Mouse (Mus musculus) Patski (cell line): Measurements from ENCODE around the gene Jmjd8. TPM values are rescaled to one million over a fixed set of nuclear protein-coding genes. Genes with fewer than 3 reads are reported as not detected.
A peak's percentile ranks its signal among the peaks of the same experiment; 100 is the strongest.

Experiments
- ATAC-seq: fragments of 100-300 bp; one replicate; pipeline ENCODE4 v1.8.0; 2021
- CTCF ChIA-PET: fragments of 350-600 bp; sonication (Branson Sonifier 250); formaldehyde crosslinking; loops from one replicate; lab custom pipeline; 2022; ENCODE audit warnings: inconsistent platforms; lab: Charles Lee
- POLR2A ChIA-PET: fragments of 350-600 bp; sonication (Branson Sonifier 250); formaldehyde crosslinking; loops from one replicate; lab custom pipeline; 2022; ENCODE audit warnings: antibody characterized with exemption, inconsistent platforms; lab: Charles Lee
- DNase-seq: peaks from one replicate; pipeline ENCODE4 v3.0.0-alpha.2; 2011; ENCODE audit warnings: low read depth, low spot score
- H3K27me3 ChIP-seq: fragments of 371-371 bp; one replicate; pipeline ENCODE4 v1.5.1; 2021
- CTCF ChIP-seq: fragments of 100-300 bp; IDR thresholded peaks from one replicate; pipeline ENCODE4 v1.5.1; 2021
- in situ Hi-C: fragments of 300-500 bp; cut with MboI; formaldehyde crosslinking; loops from 3 replicates; pipeline ENCODE4 v1.11.1; 2018; ENCODE audit warnings: low pct_unique_long_range_greater_than_20kb, mixed read lengths
- polyA plus RNA-seq: library from polyadenylated mRNA; unstranded; gene quantifications from one replicate; pipeline ENCODE4 v1.2.3, GENCODE M21; 2021

Gene Jmjd8
- polyA plus RNA-seq, 1 experiment from 2014 or later = 22.9 TPM

- TF ChIP-seq CTCF = no peak
- in situ Hi-C loops = no loop called here
- no peaks in the 10 kb centered on the region for H3K27me3 ChIP-seq
- ChIA-PET CTCF (no interaction called here), POLR2A (interaction anchor here (0.6 kb wide), 1 partner anchor 14 kb away, joined by 3 read pairs; no protein-coding TSS in a partner anchor)
- no peak for ATAC-seq
- no peak for DNase-seq
Measured at GRCm38 (mm10) chr17:25838904-25839303, 10.2 kb downstream of the Jmjd8 start.

GRCm38 (mm10) chr17:25839455-25840235 lies 11.0 kb downstream of the Jmjd8 start:
- in situ Hi-C loops = no loop called here
- ATAC-seq (no peak), DNase-seq (no peak)
- no peaks in the 10 kb centered on the region for H3K27me3 ChIP-seq
- TF ChIP-seq CTCF = no peak
- CTCF ChIA-PET = no interaction called here
- POLR2A ChIA-PET = interaction anchor here (0.6 to 1.2 kb wide), 2 partner anchors 14 to 22 kb away, joined by 3 read pairs; partner anchors contain the start of gene Wdr90

GRCm38 (mm10) chr17:25840519-25840918 lies 11.9 kb downstream of the Jmjd8 start:
- DNase-seq = no peak
- no peaks in the 10 kb centered on the region for H3K27me3 ChIP-seq
- POLR2A ChIA-PET = interaction anchor here (1.2 kb wide), 1 partner anchor 21 kb away, joined by 3 read pairs; the partner anchor contains the start of gene Wdr90
- in situ Hi-C loops = no loop called here
- CTCF ChIA-PET = no interaction called here
- TF ChIP-seq CTCF = no peak
- no peak for ATAC-seq

GRCm38 (mm10) chr17:25841117-25841880 lies 12.6 kb downstream of the Jmjd8 start, which contains the start of gene Gm20683:
Gm20683 (minus strand) TSS chr17:25841763.
- no peak for DNase-seq
- in situ Hi-C loops = no loop called here
- CTCF ChIA-PET = interaction anchor here (1.3 kb wide), 1 partner anchor 8 kb away, joined by 5 read pairs; the partner anchor contains the start of gene Stub1
- TF ChIP-seq CTCF = no peak
- POLR2A ChIA-PET = interaction anchor here (1.6 kb wide), 1 partner anchor 8 kb away, joined by 7 read pairs; the partner anchor contains the start of gene Stub1
- no peaks in the 10 kb centered on the region for H3K27me3 ChIP-seq
- ATAC-seq = no peak

GRCm38 (mm10) chr17:25842509-25842908 lies 13.8 kb downstream of the Jmjd8 start:
- no peaks in the 10 kb centered on the region for H3K27me3 ChIP-seq
- in situ Hi-C loops = no loop called here
- ATAC-seq (no peak), DNase-seq (no peak)
- CTCF ChIA-PET = interaction anchor here (1.3 kb wide), 1 partner anchor 9 kb away, joined by 5 read pairs; the partner anchor contains the start of gene Stub1
- POLR2A ChIA-PET = interaction anchor here (1.6 kb wide), 1 partner anchor 9 kb away, joined by 7 read pairs; the partner anchor contains the start of gene Stub1
- TF ChIP-seq CTCF = no peak

GRCm38 (mm10) chr17:25843122-25843521 lies 14.5 kb downstream of the Jmjd8 start:
- no peak for DNase-seq
- ChIA-PET POLR2A (interaction anchor here (1.0 to 1.6 kb wide), 2 partner anchors 10 kb away, joined by 5 to 7 read pairs; partner anchors contain the start of gene Stub1), CTCF (interaction anchor here (1.3 kb wide), 1 partner anchor 10 kb away, joined by 5 read pairs; the partner anchor contains the start of gene Stub1)
- in situ Hi-C loops = no loop called here
- TF ChIP-seq CTCF = no peak
- ATAC-seq = no peak
- no peaks in the 10 kb centered on the region for H3K27me3 ChIP-seq

GRCm38 (mm10) chr17:25843636-25844395 lies 15.1 kb downstream of the Jmjd8 start:
- in situ Hi-C loops = no loop called here
- no peak for DNase-seq
- POLR2A ChIA-PET = interaction anchor here (1.0 kb wide), 1 partner anchor 9 kb away, joined by 5 read pairs; no protein-coding TSS in a partner anchor
- no peak for TF ChIP-seq CTCF
- no peaks in the 10 kb centered on the region for H3K27me3 ChIP-seq
- peak; percentile 34 for ATAC-seq
- CTCF ChIA-PET = no interaction called here

- in situ Hi-C loops = no loop called here
- no peaks in the 10 kb centered on the region for H3K27me3 ChIP-seq
- DNase-seq = no peak
- no peak for TF ChIP-seq CTCF
- POLR2A ChIA-PET = interaction anchor here (0.6 to 0.9 kb wide), 2 partner anchors 11 to 41 kb away, joined by 3 to 7 read pairs; partner anchors contain the start of gene Stub1
- CTCF ChIA-PET = no interaction called here
- ATAC-seq = peak; percentile 87
Measured at GRCm38 (mm10) chr17:25844396-25844901, 15.8 kb downstream of the Jmjd8 start, which contains the start of gene Rhot2. Rhot2 (minus strand) TSS chr17:25844851.

- DNase-seq (no peak), ATAC-seq (no peak)
- ChIA-PET CTCF (no interaction called here), POLR2A (interaction anchor here (1.3 kb wide), 1 partner anchor 15 kb away, joined by 4 read pairs; no protein-coding TSS in a partner anchor)
- no peak for TF ChIP-seq CTCF
- in situ Hi-C loops = no loop called here
- no peaks in the 10 kb centered on the region for H3K27me3 ChIP-seq
Measured at GRCm38 (mm10) chr17:25860229-25860628, 31.6 kb downstream of the Jmjd8 start.
